Mouse (Mus musculus) brain, embryonic 14.5 days (tissue): ENCODE data around the gene Zbtb16.

ENCODE experiments used
- CTCF ChIP-seq: fragments of 200-500 bp; IDR thresholded peaks from 2 replicates; pipeline ENCODE4 v1.5.1; 2012; ENCODE audit warnings: inconsistent platforms, mild to moderate bottlenecking, moderate library complexity, borderline replicate concordance; ENCODE audit not compliant: insufficient read depth, insufficient read length; ENCODE audit errors: extremely low read depth
- POLR2A ChIP-seq: fragments of 200-500 bp; IDR thresholded peaks from 2 replicates; pipeline ENCODE4 v1.6.1; 2012; ENCODE audit warnings: mild to moderate bottlenecking, inconsistent platforms, borderline replicate concordance; ENCODE audit not compliant: poor library complexity, insufficient read depth, insufficient read length, severe bottlenecking; ENCODE audit errors: extremely low read depth

GRCm38 (mm10) chr9:48787906-48788410 is 48.1 kb downstream of the Zbtb16 start:
- TF ChIP-seq POLR2A (no peak), CTCF (no peak)
